Mouse (Mus musculus) heart, embryonic 14.5 days (tissue): Measurements from ENCODE around the gene Vdac1. TPM values are rescaled to one million over a fixed set of nuclear protein-coding genes. Genes with fewer than 3 reads are reported as not detected.

Source experiments
- ATAC-seq: fragments of 200-750 bp; cut with Nextera tagmentation; 2 replicates; pipeline ENCODE4 v1.8.0; 2017; ENCODE audit warnings: low read depth, moderate TSS enrichment; ENCODE audit not compliant: insufficient number of reproducible peaks, insufficient read depth, low FRiP score
- H3K27ac ChIP-seq, 2 experiments: fragments of 200-500 bp in 1 of 2; fragments of 300-500 bp in 1 of 2; sonication (generic) in 1 of 2; replicated peaks in 1 of 2; 2 replicates each; pipeline ENCODE4 v1.5.1; 2012 to 2014; ENCODE audit warnings: low read depth in 2 of 2, low read length in 2 of 2, control low read depth in 1 of 2, mild to moderate bottlenecking in 1 of 2, mixed read lengths in 1 of 2; ENCODE audit not compliant: control insufficient read depth in 1 of 2, insufficient read depth in 1 of 2
- H3K27me3 ChIP-seq: fragments of 300-500 bp; sonication (generic); 2 replicates; pipeline ENCODE4 v1.6.1; 2014; ENCODE audit warnings: mild to moderate bottlenecking, low read length, control low read depth; ENCODE audit not compliant: control insufficient read depth, insufficient read depth
- H3K36me3 ChIP-seq: fragments of 300-500 bp; sonication (generic); 2 replicates; pipeline ENCODE4 v1.6.1; 2014; ENCODE audit warnings: mild to moderate bottlenecking, control low read depth, low read length, mixed read lengths; ENCODE audit not compliant: control insufficient read depth, insufficient read depth
- H3K4me1 ChIP-seq, 2 experiments: fragments of 200-500 bp in 1 of 2; fragments of 300-500 bp in 1 of 2; sonication (generic) in 1 of 2; 2 replicates each; pipeline ENCODE4 v1.6.1; 2012 to 2014; ENCODE audit warnings: low read length in 2 of 2, control low read depth in 1 of 2, mixed read lengths in 1 of 2; ENCODE audit not compliant: control insufficient read depth in 2 of 2, insufficient read depth in 2 of 2
- H3K4me2 ChIP-seq: fragments of 300-500 bp; sonication (generic); 2 replicates; pipeline ENCODE4 v1.6.1; 2014; ENCODE audit warnings: mild to moderate bottlenecking, low read length
- H3K4me3 ChIP-seq, 2 experiments: fragments of 200-500 bp in 1 of 2; fragments of 300-500 bp in 1 of 2; sonication (generic) in 1 of 2; 2 replicates each; pipeline ENCODE4 v1.5.1; 2012 to 2014; ENCODE audit warnings: low read length in 2 of 2, mild to moderate bottlenecking in 2 of 2, control low read depth in 1 of 2, low read depth in 1 of 2, moderate library complexity in 1 of 2; ENCODE audit not compliant: control insufficient read depth in 1 of 2, insufficient read depth in 1 of 2
- H3K9ac ChIP-seq: fragments of 300-500 bp; sonication (generic); 2 replicates; pipeline ENCODE4 v1.6.1; 2014; ENCODE audit warnings: mild to moderate bottlenecking, low read length
- H3K9me3 ChIP-seq: fragments of 300-500 bp; sonication (generic); 2 replicates; pipeline ENCODE4 v1.6.1; 2016; ENCODE audit warnings: low read length, control low read depth; ENCODE audit not compliant: control insufficient read depth
- WGBS: fragments of 180-500 bp; shearing (Covaris S2); extraction: QIAGEN DNeasy Blood & Tissue Kit; methylation state at CpG from one replicate; pipeline ENCODE4 v1.1.7; 2014; 5-methylcytosine and 5-hydroxymethylcytosine counted together
- polyA plus RNA-seq: library from polyadenylated mRNA; unstranded; fragments of >200 nt; fragmentation: Nextera tagmentation; extraction: Ambion mirVana; gene quantifications from 2 replicates; pipeline ENCODE4 v1.2.1, GENCODE M21; 2014

The Vdac1 gene
- polyA plus RNA-seq, 1 experiment from 2014 or later, result 409 TPM

GRCm38 (mm10) chr11:52327313-52327712 lies 33.3 kb upstream of the Vdac1 start:
- Histone ChIP-seq H3K9ac (no peak overlapping the region), H3K9me3 (no peaks in the 10 kb centered on the region), H3K27me3 (peaks cover 7% of the 10 kb centered on the region), H3K27ac (no peak overlapping the region), H3K36me3 (no peaks in the 10 kb centered on the region), H3K4me2 (no peak overlapping the region), H3K4me1 (no peaks in the 10 kb centered on the region), H3K4me3 (no peak overlapping the region)
- no peak for ATAC-seq
- 61% methylated on average over 3 of the region's 3 CpGs for WGBS

- Histone ChIP-seq H3K36me3 (no peaks in the 10 kb centered on the region), H3K27ac (no peak overlapping the region), H3K4me2 (no peak overlapping the region), H3K4me1 (peaks cover 0 to 3% of the 10 kb centered on the region in 2 experiments; a peak in 2 of 4 replicates), H3K27me3 (no peaks in the 10 kb centered on the region), H3K9me3 (no peaks in the 10 kb centered on the region), H3K9ac (no peak overlapping the region), H3K4me3 (no peak overlapping the region)
- 47% methylated on average over 16 of the region's 16 CpGs for WGBS
- no peak for ATAC-seq
These were observed 28.1 kb upstream of the Vdac1 start for GRCm38 (mm10) chr11:52332421-52333118.

- Histone ChIP-seq H3K4me2 (no peak overlapping the region), H3K27ac (no peak overlapping the region), H3K4me3 (no peak overlapping the region), H3K27me3 (no peaks in the 10 kb centered on the region), H3K36me3 (no peaks in the 10 kb centered on the region), H3K9me3 (no peaks in the 10 kb centered on the region), H3K9ac (no peak overlapping the region), H3K4me1 (peaks cover 0 to 3% of the 10 kb centered on the region in 2 experiments; a peak in 2 of 4 replicates)
- 87% methylated on average over 13 of the region's 13 CpGs for WGBS
- no peak for ATAC-seq
These were observed 27.0 kb upstream of the Vdac1 start for GRCm38 (mm10) chr11:52333616-52334015.

GRCm38 (mm10) chr11:52335263-52335662 lies 25.4 kb upstream of the Vdac1 start:
- H3K4me1 ChIP-seq, result peaks cover 0 to 3% of the 10 kb centered on the region in 2 experiments; a peak in 2 of 4 replicates
- no peak overlapping the region for H3K27ac ChIP-seq
- H3K9me3 ChIP-seq, result no peaks in the 10 kb centered on the region
- ATAC-seq, result no peak
- H3K36me3 ChIP-seq, result no peaks in the 10 kb centered on the region
- WGBS, result 84% methylated on average over 4 of the region's 4 CpGs
- no peaks in the 10 kb centered on the region for H3K27me3 ChIP-seq
- H3K9ac ChIP-seq, result no peak overlapping the region
- no peak overlapping the region for H3K4me2 ChIP-seq
- no peak overlapping the region for H3K4me3 ChIP-seq

GRCm38 (mm10) chr11:52335924-52336323 lies 24.7 kb upstream of the Vdac1 start:
- Histone ChIP-seq H3K9ac (no peak overlapping the region), H3K4me2 (no peak overlapping the region), H3K36me3 (no peaks in the 10 kb centered on the region), H3K4me3 (no peak overlapping the region), H3K4me1 (peaks cover 0 to 6% of the 10 kb centered on the region in 2 experiments; a peak in 2 of 4 replicates), H3K27ac (no peak overlapping the region), H3K9me3 (no peaks in the 10 kb centered on the region), H3K27me3 (no peaks in the 10 kb centered on the region)
- ATAC-seq, result no peak
- 61% methylated on average over 7 of the region's 7 CpGs for WGBS

- ATAC-seq, result no peak
- no peak overlapping the region for H3K27ac ChIP-seq
These were observed 22.9 kb upstream of the Vdac1 start for GRCm38 (mm10) chr11:52337651-52338295.

GRCm38 (mm10) chr11:52338351-52338750 lies 22.3 kb upstream of the Vdac1 start:
- 54% methylated on average over 3 of the region's 3 CpGs for WGBS
- Histone ChIP-seq H3K27ac (no peak overlapping the region), H3K4me1 (peaks cover 0 to 7% of the 10 kb centered on the region in 2 experiments; a peak in 2 of 4 replicates), H3K4me3 (no peak overlapping the region), H3K4me2 (no peak overlapping the region), H3K27me3 (no peaks in the 10 kb centered on the region), H3K9ac (no peak overlapping the region), H3K36me3 (no peaks in the 10 kb centered on the region), H3K9me3 (no peaks in the 10 kb centered on the region)
- ATAC-seq, result no peak

More at GRCm38 (mm10) chr11:52337651-52338295, 22.9 kb upstream of the Vdac1 start:
- no peak overlapping the region for H3K9ac ChIP-seq
- no peaks in the 10 kb centered on the region for H3K36me3 ChIP-seq
- WGBS, result 77% methylated on average over 10 of the region's 10 CpGs
- H3K4me1 ChIP-seq, result peaks cover 0 to 7% of the 10 kb centered on the region in 2 experiments; a peak in 2 of 4 replicates
- H3K4me3 ChIP-seq, result no peak overlapping the region
- H3K27me3 ChIP-seq, result no peaks in the 10 kb centered on the region
- no peak overlapping the region for H3K4me2 ChIP-seq
- H3K9me3 ChIP-seq, result no peaks in the 10 kb centered on the region
